8 mouse cellular contexts compared by ENCODE assay signal in the genomic region with DNA sequence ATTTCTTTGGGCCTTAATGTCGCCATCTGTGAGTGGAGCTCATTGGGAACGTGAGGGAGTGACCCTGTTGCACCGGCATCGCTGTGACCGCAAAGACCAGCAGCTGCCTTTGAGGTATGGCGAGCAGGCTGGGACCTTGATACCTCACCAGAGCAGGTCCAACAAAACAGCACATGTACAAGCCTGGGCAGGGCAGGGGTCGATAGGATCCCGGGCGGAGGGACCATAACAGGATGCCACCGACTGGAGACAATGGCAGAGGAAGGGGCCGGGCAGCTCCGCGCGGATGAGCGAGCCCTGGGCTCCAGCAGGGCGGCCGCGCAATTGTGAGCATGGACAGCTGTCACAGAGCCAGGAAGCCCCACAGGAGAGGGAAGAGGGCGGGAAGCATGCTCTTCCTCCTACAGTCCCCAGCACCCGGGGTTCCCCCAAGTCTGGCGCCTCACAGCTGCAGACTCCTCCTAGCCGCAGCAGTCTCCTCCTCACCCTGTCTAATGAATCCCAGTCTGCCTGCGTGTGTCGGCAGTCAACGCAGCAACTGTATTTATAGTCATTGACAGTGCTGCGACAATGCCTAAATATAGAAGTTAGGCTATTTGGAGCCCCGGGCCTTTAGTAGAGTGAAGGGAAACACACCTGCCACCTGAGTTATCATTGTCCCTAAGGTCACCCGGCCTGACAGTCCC. TPM values are rescaled to one million over a fixed set of nuclear protein-coding genes. Genes with fewer than 3 reads are reported as not detected.
DNase-seq lines count a peak whose midpoint lies in the region.

No protein-coding gene starts in this region.

- no peaks in the 10 kb centered on the region for H3K36me3 ChIP-seq in hindbrain, embryonic 10.5 days
- no peaks in the 10 kb centered on the region for H3K36me3 ChIP-seq in macrophage (ENCODE audit: inconsistent target)

- DNase-seq in CD8-positive naive resting alpha-beta T cell, adult 2 months (ENCODE audit: low read depth in 2 of 2, low spot score in 2 of 2), result peak; percentile 65
- peak; percentile 75 for DNase-seq in adrenal gland, postnatal 14 days
- DNase-seq in frontal cortex, postnatal 14 days (ENCODE audit: low spot score in 2 of 2), result peak; percentile 37
- peak; percentile 63 for DNase-seq in hindbrain, embryonic 10.5 days (ENCODE audit: low spot score)
- peak; percentile 56 to 73 for DNase-seq in left cerebral cortex, postnatal 14 days (ENCODE audit: low spot score in 2 of 2)
- DNase-seq in right cerebral cortex, adult 2 months (ENCODE audit: low spot score in 2 of 2), result peak; percentile 42 to 65
- DNase-seq in adipocyte (ENCODE audit: low spot score), result no peak

- H3K4me3 ChIP-seq in hindbrain, embryonic 10.5 days, result peak overlapping the region; percentile 54
- H3K4me3 ChIP-seq in macrophage (ENCODE audit: inconsistent target), result no peak overlapping the region; the same call in 1 of the 2 replicates

- H3K9me3 ChIP-seq in hindbrain, embryonic 10.5 days, result no peaks in the 10 kb centered on the region

- no peaks in the 10 kb centered on the region for H3K79me2 ChIP-seq in macrophage (ENCODE audit: inconsistent target)

- peaks cover 32% of the 10 kb centered on the region for H3K4me1 ChIP-seq in hindbrain, embryonic 10.5 days (replicated peaks)

- intact Hi-C loops in left cerebral cortex, postnatal 14 days (cut with DNase I), result no loop called here

- peak overlapping the region; percentile 78 for H3K27ac ChIP-seq in hindbrain, embryonic 10.5 days
- H3K27ac ChIP-seq in macrophage, result peak overlapping the region; percentile 59

- 2% methylated on average over 28 of the region's 28 CpGs for WGBS in hindbrain, embryonic 10.5 days
- WGBS in macrophage (ENCODE audit: missing documents), result 2% methylated on average over 28 of the region's 28 CpGs

- H3K27me3 ChIP-seq in hindbrain, embryonic 10.5 days (ENCODE audit: insufficient read depth, poor library complexity, severe bottlenecking), result peaks cover 47% of the 10 kb centered on the region

RNA-seq across cellular contexts. Expression of a gene that starts 6.7 kb away (rescaled TPM):
- 47.5 and 49.0 TPM in 2 replicates for total RNA-seq in adrenal gland, postnatal 14 days (2021)
- 6.9 and 9.3 TPM in 2 replicates for polyA plus RNA-seq in hindbrain, embryonic 10.5 days (2016; fragmentation: Nextera tagmentation; extraction: Ambion mirVana)
- 10 to 100 TPM; 11.2 to 11.8 TPM for total RNA-seq in left cerebral cortex, postnatal 14 days (2021)
- 100 to 1,000 TPM in 9 of 26 experiments, 10 to 100 TPM in 17; 18.0 to 360 (median 72.3) TPM for total RNA-seq in macrophage (2018; cell fraction: chromatin; rRNA removed)
- 100 to 1,000 TPM in 10 of 26 experiments, 10 to 100 TPM in 16; 30.6 to 139 (median 64.6) TPM for total RNA-seq in macrophage (2018; cell fraction: cytosol; rRNA removed)
- 100 to 1,000 TPM in 11 of 26 experiments, 10 to 100 TPM in 15; 40.1 to 399 (median 96.9) TPM for total RNA-seq in macrophage (2018; cell fraction: nucleus; rRNA removed)
- 33.0 to 180 TPM (median 147 TPM) in 3 replicates for polyA plus RNA-seq in macrophage (2018)

RNA-seq across cellular contexts. Expression of a gene that starts 32.8 kb away (rescaled TPM):
- 31.2 and 32.9 TPM in 2 replicates for total RNA-seq in adrenal gland, postnatal 14 days (2021)
- polyA plus RNA-seq in hindbrain, embryonic 10.5 days (2016; fragmentation: Nextera tagmentation; extraction: Ambion mirVana), result 253 and 322 TPM in 2 replicates
- total RNA-seq in left cerebral cortex, postnatal 14 days (2021), result 10 to 100 TPM; 18.4 to 19.7 TPM
- total RNA-seq in macrophage (2018; cell fraction: chromatin; rRNA removed), result 10 to 100 TPM in 24 of 26 experiments, 1 to 10 TPM in 2; 8.1 to 68.9 (median 39.1) TPM
- 10 to 100 TPM; 19.7 to 36.9 (median 27.3) TPM for total RNA-seq in macrophage (2018; cell fraction: cytosol; rRNA removed)
- total RNA-seq in macrophage (2018; cell fraction: nucleus; rRNA removed), result 10 to 100 TPM; 14.2 to 62.7 (median 30.3) TPM
- polyA plus RNA-seq in macrophage (2018), result 12.5 to 63.9 TPM (median 26.0 TPM) in 3 replicates

RNA-seq across cellular contexts. Expression of a gene that starts 48.8 kb away (rescaled TPM):
- total RNA-seq in adrenal gland, postnatal 14 days (2021), result 125 and 151 TPM in 2 replicates
- 28.2 and 29.9 TPM in 2 replicates for polyA plus RNA-seq in hindbrain, embryonic 10.5 days (2016; fragmentation: Nextera tagmentation; extraction: Ambion mirVana)
- 10 to 100 TPM; 63.8 to 74.1 TPM for total RNA-seq in left cerebral cortex, postnatal 14 days (2021)
- 100 to 1,000 TPM; 197 to 855 (median 544) TPM for total RNA-seq in macrophage (2018; cell fraction: chromatin; rRNA removed)
- 100 to 1,000 TPM in 19 of 26 experiments, 10 to 100 TPM in 7; 81.1 to 165 (median 118) TPM for total RNA-seq in macrophage (2018; cell fraction: cytosol; rRNA removed)
- 100 to 1,000 TPM; 156 to 497 (median 323) TPM for total RNA-seq in macrophage (2018; cell fraction: nucleus; rRNA removed)
- 76.4 to 110 TPM (median 109 TPM) in 3 replicates for polyA plus RNA-seq in macrophage (2018)
